Mouse (Mus musculus) heart, postnatal 0 days (tissue): ENCODE results near the gene Rac2. TPM values are rescaled to one million over a fixed set of nuclear protein-coding genes. Genes with fewer than 3 reads are reported as not detected.

Experiments used
- ATAC-seq: fragments of 200-750 bp; cut with Nextera tagmentation; 2 replicates; pipeline ENCODE4 v1.8.0; 2017; ENCODE audit warnings: low read depth, moderate number of reproducible peaks, moderate library complexity; ENCODE audit not compliant: insufficient read depth
- DNase-seq: peaks from one replicate; pipeline ENCODE4 v3.0.0-alpha.2; 2016; ENCODE audit warnings: low spot score
- H3K27ac ChIP-seq: fragments of 300-500 bp; sonication (generic); 2 replicates; pipeline ENCODE4 v1.5.1; 2014; ENCODE audit warnings: low read depth, mild to moderate bottlenecking
- H3K27me3 ChIP-seq: fragments of 300-500 bp; sonication (generic); 2 replicates; pipeline ENCODE4 v1.6.1; 2014; ENCODE audit warnings: low read length, mixed read lengths; ENCODE audit not compliant: control insufficient read depth, insufficient read depth
- H3K36me3 ChIP-seq: fragments of 300-500 bp; sonication (generic); replicated peaks from 2 replicates; pipeline ENCODE4 v1.6.1; 2014; ENCODE audit warnings: low read length, mixed read lengths; ENCODE audit not compliant: control insufficient read depth, insufficient read depth
- H3K4me1 ChIP-seq: fragments of 300-500 bp; sonication (generic); 2 replicates; pipeline ENCODE4 v1.6.1; 2014; ENCODE audit warnings: antibody characterized with exemption; ENCODE audit not compliant: control insufficient read depth, insufficient read depth
- H3K4me2 ChIP-seq: fragments of 300-500 bp; sonication (generic); 2 replicates; pipeline ENCODE4 v1.6.1; 2014; ENCODE audit warnings: low read depth, mild to moderate bottlenecking, low read length, moderate library complexity
- H3K4me3 ChIP-seq: fragments of 300-500 bp; sonication (generic); 2 replicates; pipeline ENCODE4 v1.5.1; 2014; ENCODE audit warnings: low read depth, low read length
- H3K9ac ChIP-seq: fragments of 300-500 bp; sonication (generic); replicated peaks from 2 replicates; pipeline ENCODE4 v1.6.1; 2014; ENCODE audit warnings: low read depth, low read length, mixed read lengths
- H3K9me3 ChIP-seq: fragments of 300-500 bp; sonication (generic); replicated peaks from 2 replicates; pipeline ENCODE4 v1.6.1; 2016; ENCODE audit warnings: low read length; ENCODE audit not compliant: control insufficient read depth
- CTCF ChIP-seq: IDR thresholded peaks from 2 replicates; pipeline ENCODE4 v1.5.1; 2016; ENCODE audit warnings: antibody characterized with exemption, control low read depth, low read depth
- EP300 ChIP-seq: IDR thresholded peaks from 2 replicates; pipeline ENCODE4 v1.6.1; 2016; ENCODE audit warnings: antibody characterized with exemption, low read depth
- WGBS: fragments of 180-500 bp; shearing (Covaris S2); extraction: QIAGEN DNeasy Blood & Tissue Kit; methylation state at CpG from one replicate; pipeline ENCODE4 v1.1.7; 2014; 5-methylcytosine and 5-hydroxymethylcytosine counted together
- polyA plus RNA-seq: library from polyadenylated mRNA; unstranded; fragments of >200 nt; fragmentation: Nextera tagmentation; extraction: Ambion mirVana; gene quantifications from 2 replicates; pipeline ENCODE4 v1.2.1, GENCODE M21; 2015
- total RNA-seq: library from RNA; depleted of rRNA; stranded (reverse); fragments of >200 nt; gene quantifications from 2 replicates; pipeline ENCODE4 v1.2.3, GENCODE M21; 2014; ENCODE audit warnings: low replicate concordance

The Rac2 gene
- total and polyA plus RNA-seq, 2 experiments from 2014 or later: 3.1 to 4.0 TPM

DNA sequence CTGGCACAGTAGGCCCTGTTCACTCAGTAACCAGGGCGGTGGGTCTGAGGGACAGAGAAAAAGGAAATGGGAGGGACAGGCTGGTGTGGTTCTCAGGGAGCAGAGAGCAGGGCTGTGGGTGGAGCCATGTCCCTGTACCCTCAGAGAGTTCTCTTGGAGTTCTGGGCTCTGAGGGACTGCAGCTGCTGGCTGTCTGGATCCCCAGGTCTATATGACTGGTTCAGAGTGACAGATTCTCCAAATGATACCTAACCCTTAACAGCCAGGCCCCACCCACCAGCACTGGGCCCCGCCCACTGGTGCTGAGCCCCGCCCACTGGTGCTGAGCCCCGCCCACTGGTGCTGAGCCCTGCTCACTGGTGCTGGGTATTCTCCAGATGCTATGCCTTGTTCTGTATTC, 25.1 kb upstream of the Rac2 start:
- Histone ChIP-seq H3K9me3 (no peaks in the 10 kb centered on the region), H3K4me1 (no peaks in the 10 kb centered on the region), H3K4me2 (no peak overlapping the region), H3K27me3 (no peaks in the 10 kb centered on the region), H3K36me3 (no peaks in the 10 kb centered on the region), H3K27ac (no peak overlapping the region), H3K9ac (no peak overlapping the region), H3K4me3 (no peak overlapping the region)
- 52% methylated on average over 4 of the region's 4 CpGs for WGBS
- TF ChIP-seq EP300 (no peak), CTCF (no peak)
- ATAC-seq (no peak), DNase-seq (no peak)

GRCm38 (mm10) chr15:78596914-78597313, 24.3 kb upstream of the Rac2 start, which contains the start of gene Cyth4:
TSS of gene Cyth4 (plus strand) at chr15:78597047.
- Histone ChIP-seq H3K36me3 (no peaks in the 10 kb centered on the region), H3K4me2 (no peak within 1 kb of the TSS; the same call in 1 of the 2 replicates), H3K27ac (no peak within 1 kb of the TSS), H3K27me3 (no peaks in the 10 kb centered on the region), H3K4me1 (no peaks in the 10 kb centered on the region), H3K9me3 (no peaks in the 10 kb centered on the region), H3K4me3 (no peak within 1 kb of the TSS), H3K9ac (no peak within 1 kb of the TSS)
- DNase-seq (no peak), ATAC-seq (peak; percentile 63; the same call in 1 of the 2 replicates)
- TF ChIP-seq CTCF: no peak
- no peak for TF ChIP-seq EP300
- WGBS: 61% methylated on average over 7 of the region's 7 CpGs

GRCm38 (mm10) chr15:78596504-78596903, 23.9 kb upstream of the Rac2 start:
- Histone ChIP-seq H3K4me1 (no peaks in the 10 kb centered on the region), H3K27me3 (no peaks in the 10 kb centered on the region), H3K4me3 (no peak overlapping the region), H3K9ac (no peak overlapping the region), H3K36me3 (no peaks in the 10 kb centered on the region), H3K4me2 (no peak overlapping the region), H3K27ac (no peak overlapping the region), H3K9me3 (no peaks in the 10 kb centered on the region)
- TF ChIP-seq EP300 (no peak), CTCF (no peak)
- 80% methylated on average over 6 of the region's 6 CpGs for WGBS
- ATAC-seq (no peak), DNase-seq (no peak)

DNA sequence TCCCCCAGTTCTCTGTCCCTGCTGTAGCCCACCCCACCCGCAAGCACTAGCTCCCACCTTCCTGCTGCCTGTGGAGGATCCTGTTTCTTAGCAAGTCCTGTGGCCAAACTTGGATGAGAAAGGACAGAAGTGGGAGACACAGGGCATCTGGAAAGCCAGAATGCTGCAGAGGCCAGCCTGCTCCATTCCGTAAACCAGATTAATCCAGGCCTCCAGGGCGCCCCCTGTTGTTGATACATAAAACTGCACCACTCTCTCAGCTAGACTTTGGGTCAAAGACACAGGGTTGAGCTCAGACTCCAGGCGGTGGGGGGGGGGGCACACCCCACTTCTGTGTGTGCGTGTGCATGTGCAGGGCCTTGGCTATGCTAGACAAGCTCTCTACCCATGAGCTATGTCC, 22.9 kb upstream of the Rac2 start:
- no peak overlapping the region for H3K4me3 ChIP-seq
- no peak for ATAC-seq
- H3K4me2 ChIP-seq: no peak overlapping the region
- H3K27ac ChIP-seq: no peak overlapping the region
- 72% methylated on average over 5 of the region's 5 CpGs for WGBS
- no peak for DNase-seq
- peak; percentile 0; the same call in 1 of the 2 replicates for TF ChIP-seq CTCF
- TF ChIP-seq EP300: no peak
- no peak overlapping the region for H3K9ac ChIP-seq
- no peaks in the 10 kb centered on the region for H3K4me1 ChIP-seq
- H3K9me3 ChIP-seq: no peaks in the 10 kb centered on the region
- H3K36me3 ChIP-seq: no peaks in the 10 kb centered on the region
- no peaks in the 10 kb centered on the region for H3K27me3 ChIP-seq

GRCm38 (mm10) chr15:78594831-78595230, 22.2 kb upstream of the Rac2 start:
- ATAC-seq (no peak), DNase-seq (no peak)
- Histone ChIP-seq H3K4me3 (no peak overlapping the region), H3K9ac (no peak overlapping the region), H3K9me3 (no peaks in the 10 kb centered on the region), H3K36me3 (no peaks in the 10 kb centered on the region), H3K27ac (no peak overlapping the region), H3K4me2 (no peak overlapping the region), H3K27me3 (no peaks in the 10 kb centered on the region), H3K4me1 (no peaks in the 10 kb centered on the region)
- no peak for TF ChIP-seq EP300
- WGBS: 86% methylated on average over 2 of the region's 2 CpGs

- Histone ChIP-seq H3K9me3 (no peaks in the 10 kb centered on the region), H3K36me3 (no peaks in the 10 kb centered on the region), H3K4me1 (no peaks in the 10 kb centered on the region), H3K27ac (no peak overlapping the region), H3K4me2 (no peak overlapping the region), H3K27me3 (no peaks in the 10 kb centered on the region), H3K9ac (no peak overlapping the region), H3K4me3 (no peak overlapping the region)
- ATAC-seq (no peak), DNase-seq (no peak)
- WGBS: 76% methylated on average over 7 of the region's 7 CpGs
- TF ChIP-seq CTCF (no peak), EP300 (no peak)
Observed at GRCm38 (mm10) chr15:78593896-78594425, 21.4 kb upstream of the Rac2 start.
